19 mouse cellular contexts compared by ENCODE assay signal in genomic region chr10:17666089-17666488, GRCm38 (mm10). TPM values are rescaled to one million over a fixed set of nuclear protein-coding genes. Genes with fewer than 3 reads are reported as not detected.
DNase-seq lines count a peak whose midpoint lies in the region; ATAC-seq lines count a peak whose summit lies in the region.
"Had no signal": no experiment of that assay in that cellular context is flagged by ENCODE, and none has a peak within 500 bp of the region (broad histone marks: within the 10 kb centered on the region; RNA-seq: fewer than 3 reads in every experiment).

No protein-coding gene starts in this region.

- DNase-seq in ZHBTc4 (ENCODE audit: low read depth, low spot score): peak; percentile 29
- peak; percentile 41 for DNase-seq in cerebellum, adult 11-12 months
- DNase-seq in cerebellum, adult 9-10 months: peak; percentile 42
- DNase-seq in cerebellum, postnatal 25 days: peak; percentile 16 to 43
- DNase-seq in adrenal gland, postnatal 36 days: no peak
- DNase-seq in midbrain, embryonic 14.5 days: no peak
- DNase-seq in ovary, adult 18-20 months (ENCODE audit: low spot score): no peak
- DNase-seq: adrenal gland, adult 2 months; adrenal gland, postnatal 25 days; gastrocnemius, postnatal 10 days; heart, adult 2 months; kidney, adult 8-10 months had no signal

- no peaks in the 10 kb centered on the region for H3K36me3 ChIP-seq in midbrain, embryonic 14.5 days (ENCODE audit: control insufficient read depth, insufficient read depth, low read length)
- H3K36me3 ChIP-seq: embryonic facial prominence, embryonic 12.5 days; forebrain, embryonic 15.5 days; heart, embryonic 12.5 days; hindbrain, embryonic 10.5 days had no signal

- no peaks in the 10 kb centered on the region for H3K4me1 ChIP-seq in midbrain, embryonic 14.5 days (ENCODE audit: control insufficient read depth, insufficient read depth, low read length)
- H3K4me1 ChIP-seq: embryonic facial prominence, embryonic 12.5 days; forebrain, embryonic 15.5 days; heart, embryonic 12.5 days; hindbrain, embryonic 10.5 days had no signal

- no peak for ATAC-seq in midbrain, embryonic 14.5 days (ENCODE audit: low FRiP score, low TSS enrichment)
- ATAC-seq: forebrain, embryonic 15.5 days; intestine, embryonic 16.5 days; Patski had no signal

- H3K27ac ChIP-seq in midbrain, embryonic 14.5 days (replicated peaks; ENCODE audit: low read depth, low read length): no peak overlapping the region
- H3K27ac ChIP-seq: embryonic facial prominence, embryonic 12.5 days; forebrain, embryonic 15.5 days; heart, adult 2 months; hindbrain, embryonic 10.5 days; hindbrain, embryonic 14.5 days had no signal

- no peak overlapping the region for H3K9ac ChIP-seq in midbrain, embryonic 14.5 days (replicated peaks; ENCODE audit: low read length)
- H3K9ac ChIP-seq: embryonic facial prominence, embryonic 12.5 days; forebrain, embryonic 15.5 days; heart, embryonic 12.5 days; hindbrain, embryonic 14.5 days had no signal

- WGBS in midbrain, embryonic 14.5 days: 87% methylated on average over 3 of the region's 3 CpGs

- H3K9me3 ChIP-seq in midbrain, embryonic 14.5 days (ENCODE audit: control insufficient read depth, low read length): no peaks in the 10 kb centered on the region
- H3K9me3 ChIP-seq: embryonic facial prominence, embryonic 12.5 days; forebrain, embryonic 15.5 days; heart, embryonic 12.5 days; hindbrain, embryonic 10.5 days had no signal

- no peaks in the 10 kb centered on the region for H3K27me3 ChIP-seq in midbrain, embryonic 14.5 days (ENCODE audit: control insufficient read depth, insufficient read depth, low read length)
- H3K27me3 ChIP-seq: embryonic facial prominence, embryonic 12.5 days; forebrain, embryonic 15.5 days; heart, embryonic 12.5 days; Patski had no signal

- no peak overlapping the region for H3K4me3 ChIP-seq in midbrain, embryonic 14.5 days (replicated peaks; ENCODE audit: low read depth, low read length)
- H3K4me3 ChIP-seq: embryonic facial prominence, embryonic 12.5 days; forebrain, embryonic 15.5 days; heart, adult 2 months; heart, embryonic 12.5 days; hindbrain, embryonic 10.5 days had no signal

- no peak overlapping the region for H3K4me2 ChIP-seq in midbrain, embryonic 14.5 days (ENCODE audit: low read length)
- H3K4me2 ChIP-seq: embryonic facial prominence, embryonic 12.5 days; forebrain, embryonic 15.5 days; heart, embryonic 12.5 days; hindbrain, embryonic 14.5 days had no signal

RNA-seq across cellular contexts. Expression of gene Cited2, which starts 56.9 kb away (rescaled TPM):
- 100 to 1,000 TPM in 1 of 2 experiments, 10 to 100 TPM in 1; 49.3 to 106 TPM for total RNA-seq in adrenal gland, postnatal 36 days (2021)
- polyA plus RNA-seq in midbrain, embryonic 14.5 days (2014; fragmentation: Nextera tagmentation; extraction: Ambion mirVana): 71.2 and 71.7 TPM in 2 replicates

Comparison
In these comparisons a context has a peak if more than half of its experiments do, and no peak if none do; other contexts are left out.
1. DNase-seq: peak in ZHBTc4 (single experiment), cerebellum, adult 11-12 months (single experiment), cerebellum, adult 9-10 months (single experiment) and cerebellum, postnatal 25 days (2 of 2); none in adrenal gland, postnatal 36 days (0 of 2), midbrain, embryonic 14.5 days (single experiment) and ovary, adult 18-20 months (single experiment).